Mouse (Mus musculus): ENCODE measurements around the gene Slc44a1.

Gene Slc44a1

GRCm38 (mm10) chr4:53537101-53537500, 96.9 kb downstream of the Slc44a1 start:
- DNase-seq (ENCODE audit: low spot score in 2 of 2), result no peak

- no peak for DNase-seq (ENCODE audit: low spot score in 2 of 2)
Observed at GRCm38 (mm10) chr4:53537539-53537938, 97.3 kb downstream of the Slc44a1 start.

- DNase-seq (ENCODE audit: low spot score in 2 of 2), result no peak
Observed at GRCm38 (mm10) chr4:53538600-53538999, 98.4 kb downstream of the Slc44a1 start.

- DNase-seq (ENCODE audit: low spot score in 2 of 2), result no peak
Observed at GRCm38 (mm10) chr4:53539929-53540328, 99.7 kb downstream of the Slc44a1 start.

- no peak for DNase-seq (ENCODE audit: low spot score in 2 of 2)
Observed at GRCm38 (mm10) chr4:53543421-53543820, 103.2 kb downstream of the Slc44a1 start.

- no peak for DNase-seq (ENCODE audit: low spot score in 2 of 2)
Observed at GRCm38 (mm10) chr4:53544889-53545288, 104.7 kb downstream of the Slc44a1 start.

GRCm38 (mm10) chr4:53547381-53547780, 107.2 kb downstream of the Slc44a1 start:
- no peak for DNase-seq (ENCODE audit: low spot score in 2 of 2)

- DNase-seq (ENCODE audit: low spot score in 2 of 2), result no peak
Observed at GRCm38 (mm10) chr4:53549375-53549774, 109.2 kb downstream of the Slc44a1 start.

- no peak for DNase-seq (ENCODE audit: low spot score in 2 of 2)
Observed at GRCm38 (mm10) chr4:53564618-53565017, 124.4 kb downstream of the Slc44a1 start.

- no peak for DNase-seq (ENCODE audit: low spot score in 2 of 2)
Observed at GRCm38 (mm10) chr4:53567065-53567464, 126.9 kb downstream of the Slc44a1 start.

- DNase-seq (ENCODE audit: low spot score in 2 of 2), result no peak
Observed at GRCm38 (mm10) chr4:53575558-53575957, 135.3 kb downstream of the Slc44a1 start.

GRCm38 (mm10) chr4:53587676-53588075, 147.5 kb downstream of the Slc44a1 start:
- DNase-seq (ENCODE audit: low spot score in 2 of 2), result no peak

GRCm38 (mm10) chr4:53588936-53589335, 148.7 kb downstream of the Slc44a1 start:
- no peak for DNase-seq (ENCODE audit: low spot score in 2 of 2)

- no peak for DNase-seq (ENCODE audit: low spot score in 2 of 2)
Observed at GRCm38 (mm10) chr4:53589466-53589865, 149.3 kb downstream of the Slc44a1 start.

GRCm38 (mm10) chr4:53590163-53590562, 149.9 kb downstream of the Slc44a1 start:
- no peak for DNase-seq (ENCODE audit: low spot score in 2 of 2)

GRCm38 (mm10) chr4:53590691-53591447, 150.7 kb downstream of the Slc44a1 start:
- no peak for DNase-seq (ENCODE audit: low spot score in 2 of 2)

- DNase-seq (ENCODE audit: low spot score in 2 of 2), result no peak
Observed at GRCm38 (mm10) chr4:53591536-53591935, 151.3 kb downstream of the Slc44a1 start.

- no peak for DNase-seq (ENCODE audit: low spot score in 2 of 2)
Observed at GRCm38 (mm10) chr4:53591941-53592340, 151.7 kb downstream of the Slc44a1 start.

GRCm38 (mm10) chr4:53592386-53592785, 152.2 kb downstream of the Slc44a1 start:
- DNase-seq (ENCODE audit: low spot score in 2 of 2), result no peak

GRCm38 (mm10) chr4:53594204-53594603, 154.0 kb downstream of the Slc44a1 start:
- peak in 1 of 2 experiments; percentile 32 for DNase-seq (ENCODE audit: low spot score in 2 of 2)

- no peak for DNase-seq (ENCODE audit: low spot score in 2 of 2)
Observed at GRCm38 (mm10) chr4:53595246-53596062, 155.2 kb downstream of the Slc44a1 start.

- no peak for DNase-seq (ENCODE audit: low spot score in 2 of 2)
Observed at GRCm38 (mm10) chr4:53596063-53596895, 156.1 kb downstream of the Slc44a1 start.

Measured in urinary bladder, postnatal 4 days (tissue).